Mouse (Mus musculus) liver, embryonic 15.5 days (tissue): ENCODE data around the gene Nfe2l2. TPM values are rescaled to one million over a fixed set of nuclear protein-coding genes. Genes with fewer than 3 reads are reported as not detected.

Experiments used
- ATAC-seq: fragments of 200-750 bp; cut with Nextera tagmentation; 2 replicates; pipeline ENCODE4 v1.8.0; 2017; ENCODE audit warnings: moderate number of reproducible peaks, mild to moderate bottlenecking, moderate library complexity; ENCODE audit not compliant: insufficient read depth
- H3K27ac ChIP-seq: fragments of 300-500 bp; sonication (generic); replicated peaks from 2 replicates; pipeline ENCODE4 v1.5.1; 2015; ENCODE audit warnings: mild to moderate bottlenecking, inconsistent platforms
- H3K27me3 ChIP-seq: fragments of 300-500 bp; sonication (generic); 2 replicates; pipeline ENCODE4 v1.6.1; 2015; ENCODE audit warnings: mild to moderate bottlenecking, inconsistent platforms
- H3K36me3 ChIP-seq: fragments of 300-500 bp; sonication (generic); replicated peaks from 2 replicates; pipeline ENCODE4 v1.6.1; 2015; ENCODE audit warnings: moderate library complexity, mild to moderate bottlenecking, inconsistent platforms
- H3K4me1 ChIP-seq: fragments of 300-500 bp; sonication (generic); replicated peaks from 2 replicates; pipeline ENCODE4 v1.6.1; 2015; ENCODE audit warnings: inconsistent platforms
- H3K4me2 ChIP-seq: fragments of 300-500 bp; sonication (generic); 2 replicates; pipeline ENCODE4 v1.6.1; 2015; ENCODE audit warnings: moderate library complexity, mild to moderate bottlenecking, inconsistent platforms
- H3K4me3 ChIP-seq: fragments of 300-500 bp; sonication (generic); replicated peaks from 2 replicates; pipeline ENCODE4 v1.5.1; 2015; ENCODE audit warnings: mild to moderate bottlenecking, inconsistent platforms
- H3K9ac ChIP-seq: fragments of 300-500 bp; sonication (generic); 2 replicates; pipeline ENCODE4 v1.6.1; 2015; ENCODE audit warnings: moderate library complexity, mild to moderate bottlenecking, inconsistent platforms
- H3K9me3 ChIP-seq: fragments of 300-500 bp; sonication (generic); replicated peaks from 2 replicates; pipeline ENCODE4 v1.6.1; 2016; ENCODE audit warnings: inconsistent platforms
- WGBS: fragments of 180-500 bp; shearing (Covaris S2); methylation state at CpG from one replicate; pipeline ENCODE4 v1.1.7; 2015; ENCODE audit warnings: mixed read lengths; ENCODE audit not compliant: insufficient replicate concordance; 5-methylcytosine and 5-hydroxymethylcytosine counted together
- microRNA-seq: library from miRNA; unstranded; fragments of <30 nt; microRNA quantifications from one replicate; pipeline ENCODE4, GENCODE M21; 2016
- polyA plus RNA-seq: library from polyadenylated mRNA; unstranded; fragments of >200 nt; fragmentation: Nextera tagmentation; extraction: Ambion mirVana; gene quantifications from 2 replicates; pipeline ENCODE4 v1.2.1, GENCODE M21; 2015

Nfe2l2 gene
- polyA plus RNA-seq, 1 experiment from 2014 or later, result 37.1 TPM

GRCm38 (mm10) chr2:75632043-75632442 is 72.4 kb downstream of the Nfe2l2 start:
- Histone ChIP-seq H3K27me3 (no peaks in the 10 kb centered on the region; the same call in 1 of the 2 replicates), H3K4me2 (no peak overlapping the region), H3K9ac (no peak overlapping the region), H3K4me1 (0 out of 2 replicates have a peak, but pooled peaks cover 5% of the 10 kb centered on the region), H3K27ac (no peak overlapping the region), H3K9me3 (no peaks in the 10 kb centered on the region), H3K4me3 (no peak overlapping the region), H3K36me3 (no peaks in the 10 kb centered on the region)
- WGBS, result 52% methylated on average over 6 of the region's 6 CpGs
- ATAC-seq, result no peak

- H3K36me3 ChIP-seq, result no peaks in the 10 kb centered on the region
- ATAC-seq, result no peak
- no peak overlapping the region for H3K9ac ChIP-seq
- H3K4me1 ChIP-seq, result 0 out of 2 replicates have a peak, but pooled peaks cover 5% of the 10 kb centered on the region
- no peak overlapping the region for H3K4me3 ChIP-seq
- no peak overlapping the region for H3K4me2 ChIP-seq
- H3K27me3 ChIP-seq, result no peaks in the 10 kb centered on the region; the same call in 1 of the 2 replicates
- WGBS, result 56% methylated on average over 6 of the region's 6 CpGs
- no peaks in the 10 kb centered on the region for H3K9me3 ChIP-seq
- H3K27ac ChIP-seq, result no peak overlapping the region
Measured at GRCm38 (mm10) chr2:75631421-75631820, 73.0 kb downstream of the Nfe2l2 start.

- Histone ChIP-seq H3K36me3 (no peaks in the 10 kb centered on the region), H3K4me2 (no peak overlapping the region), H3K9me3 (no peaks in the 10 kb centered on the region), H3K4me1 (0 out of 2 replicates have a peak, but pooled peaks cover 5% of the 10 kb centered on the region), H3K4me3 (no peak overlapping the region), H3K27me3 (peaks cover 3% of the 10 kb centered on the region; the same call in 1 of the 2 replicates), H3K27ac (no peak overlapping the region), H3K9ac (no peak overlapping the region)
- ATAC-seq, result no peak
- WGBS, result 81% methylated on average over 8 of the region's 8 CpGs
Measured at GRCm38 (mm10) chr2:75628487-75628886, 76.0 kb downstream of the Nfe2l2 start.

GRCm38 (mm10) chr2:75626597-75627440 is 77.6 kb downstream of the Nfe2l2 start:
- Histone ChIP-seq H3K9me3 (no peaks in the 10 kb centered on the region), H3K4me2 (no peak overlapping the region), H3K9ac (no peak overlapping the region), H3K27ac (no peak overlapping the region), H3K36me3 (no peaks in the 10 kb centered on the region), H3K4me3 (no peak overlapping the region), H3K27me3 (peaks cover 8% of the 10 kb centered on the region; the same call in 1 of the 2 replicates), H3K4me1 (no peaks in the 10 kb centered on the region)
- WGBS, result 69% methylated on average over 6 of the region's 6 CpGs
- ATAC-seq, result no peak

Small RNA genes lying within 50 kb of the gene (microRNA-seq; reads per million reads assigned to microRNA genes)
- not detected for gene Gm24574

Other genes with a start within 250 kb of the Nfe2l2 start
- 96.7 and 101 TPM in 2 replicates for gene Hnrnpa3, start 45.4 kb downstream of the Nfe2l2 start, polyA plus RNA-seq
- 14.3 and 14.8 TPM in 2 replicates for gene Agps, start 127.5 kb upstream of the Nfe2l2 start, polyA plus RNA-seq
- gene Ttc30b, start 233.9 kb upstream of the Nfe2l2 start, polyA plus RNA-seq, result 0.94 and 1.0 TPM in 2 replicates